8 mouse cellular contexts compared by ENCODE assay signal in genomic region chr17:29095201-29095733, GRCm38 (mm10). TPM values are rescaled to one million over a fixed set of nuclear protein-coding genes. Genes with fewer than 3 reads are reported as not detected.
DNase-seq lines count a peak whose midpoint lies in the region; ATAC-seq and TF ChIP-seq lines count a peak whose summit lies in the region.

No protein-coding gene starts in this region.

- H3K36me3 ChIP-seq in embryonic facial prominence, embryonic 15.5 days = peaks cover 11% of the 10 kb centered on the region
- H3K36me3 ChIP-seq in kidney, embryonic 14.5 days (ENCODE audit: control insufficient read depth, insufficient read depth, low read length) = no peaks in the 10 kb centered on the region
- no peaks in the 10 kb centered on the region; the same call in 1 of the 2 replicates for H3K36me3 ChIP-seq in limb, embryonic 14.5 days (ENCODE audit: control insufficient read depth, insufficient read depth, low read length)
- H3K36me3 ChIP-seq in midbrain, embryonic 16.5 days (ENCODE audit: control insufficient read depth, insufficient read depth, low read length) = peaks cover 11% of the 10 kb centered on the region
- no peaks in the 10 kb centered on the region for H3K36me3 ChIP-seq in spleen, adult 2 months (ENCODE audit: control insufficient read depth, insufficient read depth, low read length)

- no peak for TF ChIP-seq POLR2A in bone marrow macrophage, adult 2 months (IDR thresholded peaks at IDR 0.05; ENCODE audit: borderline replicate concordance, low read depth, low read length)
- TF ChIP-seq POLR2A in limb, embryonic 14.5 days (IDR thresholded peaks at IDR 0.05; ENCODE audit: borderline replicate concordance, extremely low read depth, insufficient read depth, insufficient read length) = no peak
- no peak; the same call in 1 of the 2 replicates for TF ChIP-seq POLR2A in spleen, adult 2 months (IDR thresholded peaks at IDR 0.05; ENCODE audit: low read depth, low read length)

- H3K4me1 ChIP-seq in bone marrow macrophage, adult 2 months (ENCODE audit: control insufficient read depth, insufficient read depth, low read length) = peaks cover 21% of the 10 kb centered on the region
- H3K4me1 ChIP-seq in embryonic facial prominence, embryonic 15.5 days = peaks cover 33% of the 10 kb centered on the region
- H3K4me1 ChIP-seq in kidney, embryonic 14.5 days (ENCODE audit: control insufficient read depth, insufficient read depth, low read length) = peaks cover 13% of the 10 kb centered on the region; the same call in 1 of the 2 replicates
- peaks cover 17% of the 10 kb centered on the region for H3K4me1 ChIP-seq in limb, embryonic 14.5 days (ENCODE audit: control insufficient read depth, insufficient read depth, low read length)
- H3K4me1 ChIP-seq in midbrain, embryonic 16.5 days (ENCODE audit: control insufficient read depth, insufficient read depth, low read length) = peaks cover 8% of the 10 kb centered on the region
- peaks cover 13% of the 10 kb centered on the region for H3K4me1 ChIP-seq in spleen, adult 2 months (ENCODE audit: control insufficient read depth, insufficient read depth, insufficient read length)

- H3K4me3 ChIP-seq in bone marrow macrophage, adult 2 months (ENCODE audit: insufficient read depth, low read length) = peak overlapping the region; percentile 96
- peak overlapping the region; percentile 62 for H3K4me3 ChIP-seq in embryonic facial prominence, embryonic 15.5 days (replicated peaks)
- peak overlapping the region; percentile 48 for H3K4me3 ChIP-seq in kidney, embryonic 14.5 days (ENCODE audit: low read length)
- peak overlapping the region; percentile 49 for H3K4me3 ChIP-seq in limb, embryonic 14.5 days (replicated peaks; ENCODE audit: low read length)
- H3K4me3 ChIP-seq in midbrain, embryonic 16.5 days (ENCODE audit: low read depth, low read length) = peak overlapping the region; percentile 64
- peak overlapping the region; percentile 68 for H3K4me3 ChIP-seq in spleen, adult 2 months (ENCODE audit: extremely low read depth, insufficient read depth, insufficient read length)

- H3K9ac ChIP-seq in embryonic facial prominence, embryonic 15.5 days = peak overlapping the region; percentile 66
- peak overlapping the region; percentile 67 for H3K9ac ChIP-seq in kidney, embryonic 14.5 days (ENCODE audit: low read depth, low read length)
- peak overlapping the region; percentile 58 for H3K9ac ChIP-seq in limb, embryonic 14.5 days (ENCODE audit: low read depth, low read length, severe bottlenecking)
- peak overlapping the region; percentile 84 for H3K9ac ChIP-seq in midbrain, embryonic 16.5 days (ENCODE audit: low read depth, low read length)

- peak overlapping the region; percentile 83 for H3K27ac ChIP-seq in bone marrow macrophage, adult 2 months (ENCODE audit: insufficient read depth, low read depth, low read length)
- H3K27ac ChIP-seq in embryonic facial prominence, embryonic 15.5 days (replicated peaks) = peak overlapping the region; percentile 83
- no peak overlapping the region for H3K27ac ChIP-seq in kidney, embryonic 14.5 days (ENCODE audit: low read depth, low read length)
- H3K27ac ChIP-seq in limb, embryonic 14.5 days (replicated peaks; ENCODE audit: low read depth, low read length) = no peak overlapping the region
- peak overlapping the region; percentile 65 for H3K27ac ChIP-seq in midbrain, embryonic 16.5 days (ENCODE audit: low read length)
- H3K27ac ChIP-seq in spleen, adult 2 months (ENCODE audit: insufficient read depth, low read length) = peak overlapping the region; percentile 41; the same call in 1 of the 2 replicates

- WGBS in embryonic facial prominence, embryonic 15.5 days = under 1% methylated on average over 44 of the region's 44 CpGs
- WGBS in kidney, embryonic 14.5 days = under 1% methylated on average over 44 of the region's 44 CpGs
- under 1% methylated on average over 41 of the region's 44 CpGs for WGBS in limb, embryonic 14.5 days
- WGBS in midbrain, embryonic 16.5 days = under 1% methylated on average over 44 of the region's 44 CpGs
- WGBS in spleen, adult 2 months = under 1% methylated on average over 44 of the region's 44 CpGs

- peaks cover 12% of the 10 kb centered on the region for H3K27me3 ChIP-seq in embryonic facial prominence, embryonic 15.5 days
- peaks cover 7% of the 10 kb centered on the region; the same call in 1 of the 2 replicates for H3K27me3 ChIP-seq in kidney, embryonic 14.5 days (ENCODE audit: control insufficient read depth, insufficient read depth, low read length)
- H3K27me3 ChIP-seq in limb, embryonic 14.5 days (ENCODE audit: control insufficient read depth, insufficient read depth, low read length) = peaks cover 13% of the 10 kb centered on the region; the same call in 1 of the 2 replicates
- no peaks in the 10 kb centered on the region for H3K27me3 ChIP-seq in midbrain, embryonic 16.5 days (ENCODE audit: control insufficient read depth, insufficient read depth, low read depth, low read length)
- H3K27me3 ChIP-seq in spleen, adult 2 months (ENCODE audit: control insufficient read depth, insufficient read depth, low read length) = peaks cover 5% of the 10 kb centered on the region

- H3K4me2 ChIP-seq in embryonic facial prominence, embryonic 15.5 days (replicated peaks) = peak overlapping the region; percentile 94
- H3K4me2 ChIP-seq in kidney, embryonic 14.5 days (replicated peaks; ENCODE audit: low read depth, low read length) = peak overlapping the region; percentile 82
- peak overlapping the region; percentile 91 for H3K4me2 ChIP-seq in limb, embryonic 14.5 days (replicated peaks; ENCODE audit: low read depth, low read length, severe bottlenecking)
- peak overlapping the region; percentile 89 for H3K4me2 ChIP-seq in midbrain, embryonic 16.5 days (ENCODE audit: low read length)

- TF ChIP-seq CTCF in bone marrow macrophage, adult 2 months (IDR thresholded peaks at IDR 0.05; ENCODE audit: low read depth, low read length) = peak; percentile 87
- TF ChIP-seq CTCF in spleen, adult 2 months (IDR thresholded peaks at IDR 0.05; ENCODE audit: extremely low read depth, insufficient read depth, insufficient read length, insufficient replicate concordance) = peak; percentile 97

- peak; percentile 95 for DNase-seq in A20 (ENCODE audit: low read depth, low spot score)
- peak; percentile 96 to 97 for DNase-seq in heart, adult 9 months (ENCODE audit: low spot score in 2 of 2)
- DNase-seq in limb, embryonic 14.5 days (ENCODE audit: low spot score) = peak; percentile 88
- peak; percentile 82 to 91 for DNase-seq in spleen, adult 2 months (ENCODE audit: low read depth in 1 of 2, low spot score in 2 of 2)

- H3K9me3 ChIP-seq in embryonic facial prominence, embryonic 15.5 days (replicated peaks) = no peaks in the 10 kb centered on the region
- no peaks in the 10 kb centered on the region for H3K9me3 ChIP-seq in kidney, embryonic 14.5 days (ENCODE audit: control insufficient read depth, low read length)
- no peaks in the 10 kb centered on the region for H3K9me3 ChIP-seq in limb, embryonic 14.5 days (ENCODE audit: control insufficient read depth, low read length)
- H3K9me3 ChIP-seq in midbrain, embryonic 16.5 days (replicated peaks; ENCODE audit: control insufficient read depth, low read length, poor library complexity, severe bottlenecking) = no peaks in the 10 kb centered on the region

- peak; percentile 82 for ATAC-seq in embryonic facial prominence, embryonic 15.5 days (ENCODE audit: insufficient number of reproducible peaks, low FRiP score, low TSS enrichment, low read depth)
- peak; percentile 76 for ATAC-seq in kidney, embryonic 14.5 days (ENCODE audit: low FRiP score, low TSS enrichment)
- ATAC-seq in limb, embryonic 14.5 days (ENCODE audit: low FRiP score, low read depth) = peak; percentile 81
- ATAC-seq in midbrain, embryonic 16.5 days = peak; percentile 89

RNA-seq across cellular contexts. Expression of gene Cdkn1a, which starts 4.5 kb away (rescaled TPM):
- 189 and 197 TPM in 2 replicates for polyA plus RNA-seq in bone marrow macrophage, adult 2 months (2012; ENCODE audit: insufficient read depth, insufficient read length, missing spikeins)
- polyA plus RNA-seq in embryonic facial prominence, embryonic 15.5 days (2015; fragmentation: Nextera tagmentation; extraction: Ambion mirVana) = 347 and 357 TPM in 2 replicates
- 37.4 and 45.6 TPM in 2 replicates for polyA plus RNA-seq in kidney, embryonic 14.5 days (2014; fragmentation: Nextera tagmentation; extraction: Ambion mirVana)
- 61.6 and 63.6 TPM in 2 replicates for polyA plus RNA-seq in limb, embryonic 14.5 days (2012; rRNA removed)
- polyA plus RNA-seq in limb, embryonic 14.5 days (2014; fragmentation: Nextera tagmentation; extraction: Ambion mirVana) = 114 and 164 TPM in 2 replicates
- 115 and 148 TPM in 2 replicates for polyA plus RNA-seq in midbrain, embryonic 16.5 days (2015; fragmentation: Nextera tagmentation; extraction: Ambion mirVana)
- polyA plus RNA-seq in spleen, adult 2 months (2012; rRNA removed) = 7.6 and 8.0 TPM in 2 replicates

RNA-seq across cellular contexts. Expression of gene Rab44, which starts 18.7 kb away (rescaled TPM):
- 1.3 and 1.5 TPM in 2 replicates for polyA plus RNA-seq in bone marrow macrophage, adult 2 months (2012; ENCODE audit: insufficient read depth, insufficient read length, missing spikeins)
- polyA plus RNA-seq in embryonic facial prominence, embryonic 15.5 days (2015; fragmentation: Nextera tagmentation; extraction: Ambion mirVana) = 3.4 and 4.5 TPM in 2 replicates
- 0.39 TPM in 1 of 2 replicates, not detected in the other for polyA plus RNA-seq in kidney, embryonic 14.5 days (2014; fragmentation: Nextera tagmentation; extraction: Ambion mirVana)
- 2.4 and 2.8 TPM in 2 replicates for polyA plus RNA-seq in limb, embryonic 14.5 days (2012; rRNA removed)
- polyA plus RNA-seq in limb, embryonic 14.5 days (2014; fragmentation: Nextera tagmentation; extraction: Ambion mirVana) = 1.4 and 1.5 TPM in 2 replicates
- 0.08 and 0.17 TPM in 2 replicates for polyA plus RNA-seq in midbrain, embryonic 16.5 days (2015; fragmentation: Nextera tagmentation; extraction: Ambion mirVana)
- 4.9 and 5.2 TPM in 2 replicates for polyA plus RNA-seq in spleen, adult 2 months (2012; rRNA removed)

Comparison
In these comparisons a context has a peak if more than half of its experiments do, and no peak if none do; other contexts are left out.
1. H3K27ac ChIP-seq: peak in bone marrow macrophage, adult 2 months (single experiment), embryonic facial prominence, embryonic 15.5 days (single experiment), midbrain, embryonic 16.5 days (single experiment) and spleen, adult 2 months (single experiment); none in kidney, embryonic 14.5 days (single experiment) and limb, embryonic 14.5 days (single experiment).
2. Peak in every context shown above with its lines, with median percentiles within 50 percentile points of each other: DNase-seq, H3K4me3 ChIP-seq, ATAC-seq, H3K4me2 ChIP-seq and H3K9ac ChIP-seq.